ENCODE assay signal across 8 mouse cellular contexts in the genomic region with DNA sequence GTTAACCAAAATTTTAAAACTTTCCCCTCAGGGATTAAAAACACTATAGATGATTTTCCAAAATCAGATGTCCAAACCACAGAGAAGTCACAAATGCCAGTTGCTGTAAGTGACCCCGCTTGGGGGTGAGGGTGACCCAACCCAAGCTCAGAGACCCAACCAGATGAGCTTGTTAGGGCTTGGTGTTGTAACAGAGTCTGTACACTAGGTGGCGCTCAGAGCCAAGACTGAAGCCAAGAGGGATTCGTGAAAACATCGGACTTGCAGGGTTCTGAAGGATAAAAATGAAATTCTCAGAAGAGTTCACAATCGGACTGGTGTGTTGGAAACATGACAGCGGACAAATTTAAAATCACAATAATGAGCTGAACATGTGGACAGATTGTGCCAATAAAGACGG. TPM values are rescaled to one million over a fixed set of nuclear protein-coding genes. Genes with fewer than 3 reads are reported as not detected.
DNase-seq lines count a peak whose midpoint lies in the region; ATAC-seq and TF ChIP-seq lines count a peak whose summit lies in the region.

No protein-coding gene starts in this region.

- no peak for ATAC-seq in heart, embryonic 12.5 days (ENCODE audit: insufficient number of reproducible peaks, low FRiP score)
- no peak for ATAC-seq in embryonic facial prominence, embryonic 11.5 days (replicated peaks; ENCODE audit: insufficient number of reproducible peaks, low FRiP score, low TSS enrichment, low read depth)
- 0 out of 2 replicates have a peak, but pooled peaks have one; percentile 50 for ATAC-seq in midbrain, embryonic 13.5 days

- intact Hi-C loops in heart, postnatal 25 days (cut with DNase I) = loop anchor here (1.0 to 5.0 kb wide), 2 partner anchors 36 to 75 kb away; no protein-coding TSS in a partner anchor
- intact Hi-C loops in left cerebral cortex, adult 2 months (cut with DNase I) = loop anchor here (1.0 kb wide), 1 partner anchor 75 kb away; no protein-coding TSS in a partner anchor

- DNase-seq in heart, adult 18-20 months = peak; percentile 61 to 89
- DNase-seq in adrenal gland, postnatal 25 days = peak; percentile 65
- DNase-seq in embryonic facial prominence, embryonic 11.5 days (ENCODE audit: low spot score) = peak; percentile 86
- DNase-seq in heart, postnatal 25 days (ENCODE audit: low spot score) = peak; percentile 21
- DNase-seq in left cerebral cortex, adult 2 months (ENCODE audit: extremely low spot score in 1 of 2, low spot score in 2 of 2) = peak; percentile 67 to 76
- peak; percentile 43 to 58 for DNase-seq in spleen, postnatal 36 days (ENCODE audit: low spot score in 2 of 2)

- H3K36me3 ChIP-seq in heart, embryonic 12.5 days = peaks cover 19% of the 10 kb centered on the region
- no peaks in the 10 kb centered on the region for H3K36me3 ChIP-seq in embryonic facial prominence, embryonic 11.5 days (replicated peaks; ENCODE audit: control insufficient read depth, insufficient read depth, low read depth, low read length)
- peaks cover 21% of the 10 kb centered on the region for H3K36me3 ChIP-seq in midbrain, embryonic 13.5 days

- no peaks in the 10 kb centered on the region for H3K4me1 ChIP-seq in heart, embryonic 12.5 days (replicated peaks)
- H3K4me1 ChIP-seq in embryonic facial prominence, embryonic 11.5 days (ENCODE audit: control insufficient read depth, insufficient read depth, low read length) = no peaks in the 10 kb centered on the region
- H3K4me1 ChIP-seq in midbrain, embryonic 13.5 days (replicated peaks) = no peaks in the 10 kb centered on the region

- no peaks in the 10 kb centered on the region for H3K27me3 ChIP-seq in heart, embryonic 12.5 days (replicated peaks)
- no peaks in the 10 kb centered on the region for H3K27me3 ChIP-seq in embryonic facial prominence, embryonic 11.5 days (ENCODE audit: control insufficient read depth, insufficient read depth, low read length)
- no peaks in the 10 kb centered on the region for H3K27me3 ChIP-seq in midbrain, embryonic 13.5 days

- H3K4me3 ChIP-seq in heart, embryonic 12.5 days = no peak overlapping the region
- H3K4me3 ChIP-seq in embryonic facial prominence, embryonic 11.5 days (ENCODE audit: low read depth, low read length) = no peak overlapping the region
- H3K4me3 ChIP-seq in left cerebral cortex, adult 2 months = no peak overlapping the region
- H3K4me3 ChIP-seq in midbrain, embryonic 13.5 days (replicated peaks) = no peak overlapping the region

- WGBS in heart, embryonic 12.5 days = 15% methylated on average over 7 of the region's 7 CpGs
- WGBS in embryonic facial prominence, embryonic 11.5 days = 12% methylated on average over 7 of the region's 7 CpGs
- WGBS in midbrain, embryonic 13.5 days = 12% methylated on average over 7 of the region's 7 CpGs

- no peak overlapping the region for H3K27ac ChIP-seq in heart, embryonic 12.5 days (ENCODE audit: poor library complexity, severe bottlenecking)
- H3K27ac ChIP-seq in embryonic facial prominence, embryonic 11.5 days (replicated peaks; ENCODE audit: low read depth, low read length) = no peak overlapping the region
- no peak overlapping the region for H3K27ac ChIP-seq in left cerebral cortex, adult 2 months
- no peak overlapping the region for H3K27ac ChIP-seq in midbrain, embryonic 13.5 days

- H3K4me2 ChIP-seq in heart, embryonic 12.5 days = no peak overlapping the region
- H3K4me2 ChIP-seq in embryonic facial prominence, embryonic 11.5 days (ENCODE audit: low read depth, low read length) = no peak overlapping the region
- H3K4me2 ChIP-seq in midbrain, embryonic 13.5 days (replicated peaks) = no peak overlapping the region

- H3K9me3 ChIP-seq in heart, embryonic 12.5 days (replicated peaks) = no peaks in the 10 kb centered on the region
- no peaks in the 10 kb centered on the region for H3K9me3 ChIP-seq in embryonic facial prominence, embryonic 11.5 days (replicated peaks; ENCODE audit: control insufficient read depth, low read length)
- no peaks in the 10 kb centered on the region for H3K9me3 ChIP-seq in midbrain, embryonic 13.5 days

- peak; percentile 98 for TF ChIP-seq CTCF in left cerebral cortex, adult 2 months (IDR thresholded peaks at IDR 0.05)

- no peak overlapping the region for H3K9ac ChIP-seq in heart, embryonic 12.5 days
- no peak overlapping the region for H3K9ac ChIP-seq in embryonic facial prominence, embryonic 11.5 days (replicated peaks; ENCODE audit: low read length)
- no peak overlapping the region for H3K9ac ChIP-seq in midbrain, embryonic 13.5 days (replicated peaks)

RNA-seq across cellular contexts. Expression of a gene that starts 18.0 kb away (rescaled TPM):
- total RNA-seq in heart, adult 18-20 months (2021) = 100 to 1,000 TPM; 349 to 364 TPM
- 165 and 170 TPM in 2 replicates for polyA plus RNA-seq in heart, embryonic 12.5 days (2016; fragmentation: Nextera tagmentation; extraction: Ambion mirVana)
- total RNA-seq in adrenal gland, postnatal 25 days (2021) = 95.3 and 110 TPM in 2 replicates
- 121 and 128 TPM in 2 replicates for polyA plus RNA-seq in embryonic facial prominence, embryonic 11.5 days (2014; fragmentation: Nextera tagmentation; extraction: Ambion mirVana)
- 100 to 1,000 TPM; 306 to 315 TPM for total RNA-seq in heart, postnatal 25 days (2021)
- 100 to 1,000 TPM; 119 to 131 TPM for total RNA-seq in left cerebral cortex, adult 2 months (2021)
- polyA plus RNA-seq in midbrain, embryonic 13.5 days (2015; fragmentation: Nextera tagmentation; extraction: Ambion mirVana) = 222 and 228 TPM in 2 replicates

RNA-seq across cellular contexts. Expression of a gene that starts 20.8 kb away (rescaled TPM):
- total RNA-seq in heart, adult 18-20 months (2021) = 10 to 100 TPM; 15.0 to 16.7 TPM
- polyA plus RNA-seq in heart, embryonic 12.5 days (2016; fragmentation: Nextera tagmentation; extraction: Ambion mirVana) = 10.2 and 11.9 TPM in 2 replicates
- total RNA-seq in adrenal gland, postnatal 25 days (2021) = 17.2 and 21.9 TPM in 2 replicates
- polyA plus RNA-seq in embryonic facial prominence, embryonic 11.5 days (2014; fragmentation: Nextera tagmentation; extraction: Ambion mirVana) = 20.3 and 21.0 TPM in 2 replicates
- total RNA-seq in heart, postnatal 25 days (2021) = 10 to 100 TPM; 12.8 to 14.6 TPM
- total RNA-seq in left cerebral cortex, adult 2 months (2021) = 10 to 100 TPM; 30.5 to 36.7 TPM
- 16.3 and 17.7 TPM in 2 replicates for polyA plus RNA-seq in midbrain, embryonic 13.5 days (2015; fragmentation: Nextera tagmentation; extraction: Ambion mirVana)

RNA-seq across cellular contexts. Expression of a gene that starts 41.7 kb away (rescaled TPM):
- total RNA-seq in heart, adult 18-20 months (2021) = 10 to 100 TPM; 39.5 to 41.9 TPM
- polyA plus RNA-seq in heart, embryonic 12.5 days (2016; fragmentation: Nextera tagmentation; extraction: Ambion mirVana) = 66.2 and 68.1 TPM in 2 replicates
- total RNA-seq in adrenal gland, postnatal 25 days (2021) = 24.2 and 26.2 TPM in 2 replicates
- 149 and 158 TPM in 2 replicates for polyA plus RNA-seq in embryonic facial prominence, embryonic 11.5 days (2014; fragmentation: Nextera tagmentation; extraction: Ambion mirVana)
- total RNA-seq in heart, postnatal 25 days (2021) = 10 to 100 TPM; 46.5 to 53.1 TPM
- 10 to 100 TPM; 49.6 to 50.7 TPM for total RNA-seq in left cerebral cortex, adult 2 months (2021)
- polyA plus RNA-seq in midbrain, embryonic 13.5 days (2015; fragmentation: Nextera tagmentation; extraction: Ambion mirVana) = 173 and 176 TPM in 2 replicates

Comparison
In these comparisons a context has a peak if more than half of its experiments do, and no peak if none do; other contexts are left out.
1. DNase-seq: peak in every context shown above with its lines; median percentile 86 in embryonic facial prominence, embryonic 11.5 days; 75 in heart, adult 18-20 months; 72 in left cerebral cortex, adult 2 months; 65 in adrenal gland, postnatal 25 days; 50 in spleen, postnatal 36 days; 21 in heart, postnatal 25 days.